Mouse (Mus musculus): Measurements from ENCODE around the gene Retreg1. TPM values are rescaled to one million over a fixed set of nuclear protein-coding genes. Genes with fewer than 3 reads are reported as not detected.

Gene Retreg1
- polyA plus RNA-seq, 2 experiments, result 0.75 to 1.6 TPM

- Histone ChIP-seq H3K4me2 (ENCODE audit: low read depth) (peak overlapping the region; percentile 64), H3K36me3 (replicated peaks; ENCODE audit: control insufficient read depth, insufficient read depth, low read depth) (no peaks in the 10 kb centered on the region), H3K27ac (no peak overlapping the region), H3K4me1 (replicated peaks; ENCODE audit: control insufficient read depth in 2 of 2, insufficient read depth in 2 of 2, low read length in 1 of 2) (no peaks in the 10 kb centered on the region), H3K4me3 (ENCODE audit: insufficient read depth in 1 of 2, low read depth in 2 of 2, low read length in 2 of 2) (peak overlapping the region; percentile 44 to 55), H3K9me3 (ENCODE audit: control insufficient read depth, low read length) (no peaks in the 10 kb centered on the region), H3K27me3 (ENCODE audit: control insufficient read depth, insufficient read depth, low read length) (peaks cover 13% of the 10 kb centered on the region), H3K9ac (replicated peaks) (no peak overlapping the region)
- no peak for TF ChIP-seq EP300 (IDR thresholded peaks at IDR 0.05; ENCODE audit: low read depth)
- TF ChIP-seq CTCF (IDR thresholded peaks at IDR 0.05; ENCODE audit: low read depth), result no peak
- DNase-seq (ENCODE audit: low read depth in 3 of 3, low spot score in 3 of 3), result no peak
- ATAC-seq (ENCODE audit: insufficient read depth), result no peak
- 9% methylated on average over 16 of the region's 16 CpGs for WGBS (ENCODE audit: insufficient replicate concordance)
Observed at GRCm38 (mm10) chr15:25842462-25843085, 406 bp upstream of the Retreg1 start.

GRCm38 (mm10) chr15:25844013-25844570, 1.1 kb downstream of the Retreg1 start:
- DNase-seq (ENCODE audit: low read depth in 3 of 3, low spot score in 3 of 3), result no peak
- Histone ChIP-seq H3K4me2 (ENCODE audit: low read depth) (no peak overlapping the region), H3K9ac (replicated peaks) (no peak overlapping the region), H3K36me3 (replicated peaks; ENCODE audit: control insufficient read depth, insufficient read depth, low read depth) (no peaks in the 10 kb centered on the region), H3K27ac (no peak overlapping the region), H3K27me3 (ENCODE audit: control insufficient read depth, insufficient read depth, low read length) (peaks cover 13% of the 10 kb centered on the region), H3K9me3 (ENCODE audit: control insufficient read depth, low read length) (no peaks in the 10 kb centered on the region), H3K4me3 (ENCODE audit: insufficient read depth in 1 of 2, low read depth in 2 of 2, low read length in 2 of 2) (no peak overlapping the region), H3K4me1 (replicated peaks; ENCODE audit: control insufficient read depth in 2 of 2, insufficient read depth in 2 of 2, low read length in 1 of 2) (no peaks in the 10 kb centered on the region)
- ATAC-seq (ENCODE audit: insufficient read depth), result no peak
- WGBS (ENCODE audit: insufficient replicate concordance), result 27% methylated on average over 11 of the region's 11 CpGs
- TF ChIP-seq CTCF (IDR thresholded peaks at IDR 0.05; ENCODE audit: low read depth), result no peak
- TF ChIP-seq EP300 (IDR thresholded peaks at IDR 0.05; ENCODE audit: low read depth), result no peak

DNA sequence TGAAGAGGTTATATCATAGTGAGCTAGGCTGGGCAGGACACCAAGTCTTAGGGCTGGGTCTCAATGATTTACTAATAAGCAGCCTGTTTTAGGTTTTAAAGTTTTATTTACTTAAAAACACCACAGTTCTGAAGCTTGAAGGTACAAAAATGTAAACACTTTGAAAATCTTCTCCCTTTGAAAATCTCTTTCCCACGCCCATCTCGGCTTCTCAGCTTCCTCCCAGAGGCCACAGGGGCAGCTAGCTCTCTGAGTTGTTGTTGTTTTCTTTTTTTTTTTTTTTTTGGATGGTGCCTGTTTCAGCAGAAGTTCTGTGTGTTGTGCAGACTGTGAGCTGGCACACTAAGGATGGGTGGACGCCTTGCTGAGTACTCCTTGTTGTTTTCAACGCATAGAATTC, 1.8 kb downstream of the Retreg1 start:
- H3K4me3 ChIP-seq (ENCODE audit: insufficient read depth in 1 of 2, low read depth in 2 of 2, low read length in 2 of 2), result no peak overlapping the region
- 23% methylated on average over 4 of the region's 4 CpGs for WGBS (ENCODE audit: insufficient replicate concordance)
- no peaks in the 10 kb centered on the region for H3K36me3 ChIP-seq (replicated peaks; ENCODE audit: control insufficient read depth, insufficient read depth, low read depth)
- no peak overlapping the region for H3K4me2 ChIP-seq (ENCODE audit: low read depth)
- no peaks in the 10 kb centered on the region for H3K4me1 ChIP-seq (replicated peaks; ENCODE audit: control insufficient read depth in 2 of 2, insufficient read depth in 2 of 2, low read length in 1 of 2)
- no peak for TF ChIP-seq CTCF (IDR thresholded peaks at IDR 0.05; ENCODE audit: low read depth)
- H3K9me3 ChIP-seq (ENCODE audit: control insufficient read depth, low read length), result no peaks in the 10 kb centered on the region
- ATAC-seq (ENCODE audit: insufficient read depth), result no peak
- peaks cover 13% of the 10 kb centered on the region for H3K27me3 ChIP-seq (ENCODE audit: control insufficient read depth, insufficient read depth, low read length)
- no peak overlapping the region for H3K27ac ChIP-seq
- H3K9ac ChIP-seq (replicated peaks), result no peak overlapping the region
- DNase-seq (ENCODE audit: low read depth in 3 of 3, low spot score in 3 of 3), result no peak

- no peak for DNase-seq (ENCODE audit: low read depth in 3 of 3, low spot score in 3 of 3)
- 75% methylated on average over 1 of the region's 1 CpGs for WGBS (ENCODE audit: insufficient replicate concordance)
Observed at GRCm38 (mm10) chr15:25847576-25848168, 4.7 kb downstream of the Retreg1 start.

GRCm38 (mm10) chr15:25850552-25850951, 7.6 kb downstream of the Retreg1 start:
- TF ChIP-seq CTCF (IDR thresholded peaks at IDR 0.05; ENCODE audit: low read depth) (no peak), EP300 (IDR thresholded peaks at IDR 0.05; ENCODE audit: low read depth) (no peak)
- Histone ChIP-seq H3K27me3 (ENCODE audit: control insufficient read depth, insufficient read depth, low read length) (no peaks in the 10 kb centered on the region), H3K27ac (no peak overlapping the region), H3K4me2 (ENCODE audit: low read depth) (no peak overlapping the region), H3K4me3 (ENCODE audit: insufficient read depth in 1 of 2, low read depth in 2 of 2, low read length in 2 of 2) (no peak overlapping the region), H3K36me3 (replicated peaks; ENCODE audit: control insufficient read depth, insufficient read depth, low read depth) (no peaks in the 10 kb centered on the region), H3K9ac (replicated peaks) (no peak overlapping the region), H3K9me3 (ENCODE audit: control insufficient read depth, low read length) (no peaks in the 10 kb centered on the region), H3K4me1 (replicated peaks; ENCODE audit: control insufficient read depth in 2 of 2, insufficient read depth in 2 of 2, low read length in 1 of 2) (no peaks in the 10 kb centered on the region)
- DNase-seq (ENCODE audit: low read depth in 3 of 3, low spot score in 3 of 3), result no peak
- WGBS (ENCODE audit: insufficient replicate concordance), result 66% methylated on average over 11 of the region's 11 CpGs
- no peak for ATAC-seq (ENCODE audit: insufficient read depth)

More at GRCm38 (mm10) chr15:25847576-25848168, 4.7 kb downstream of the Retreg1 start:
- Histone ChIP-seq H3K9ac (replicated peaks) (no peak overlapping the region), H3K36me3 (replicated peaks; ENCODE audit: control insufficient read depth, insufficient read depth, low read depth) (no peaks in the 10 kb centered on the region), H3K27ac (no peak overlapping the region), H3K4me2 (ENCODE audit: low read depth) (no peak overlapping the region), H3K4me3 (ENCODE audit: insufficient read depth in 1 of 2, low read depth in 2 of 2, low read length in 2 of 2) (no peak overlapping the region), H3K4me1 (replicated peaks; ENCODE audit: control insufficient read depth in 2 of 2, insufficient read depth in 2 of 2, low read length in 1 of 2) (no peaks in the 10 kb centered on the region), H3K27me3 (ENCODE audit: control insufficient read depth, insufficient read depth, low read length) (peaks cover 7% of the 10 kb centered on the region), H3K9me3 (ENCODE audit: control insufficient read depth, low read length) (no peaks in the 10 kb centered on the region)
- ATAC-seq (ENCODE audit: insufficient read depth), result no peak
- TF ChIP-seq CTCF (IDR thresholded peaks at IDR 0.05; ENCODE audit: low read depth), result no peak
- no peak for TF ChIP-seq EP300 (IDR thresholded peaks at IDR 0.05; ENCODE audit: low read depth)

Data from liver, embryonic 14.5 days (tissue).